Mouse (Mus musculus) ovary, postnatal 36 days (tissue): Measurements from ENCODE around the gene Usp20.
"Not testable (repeated sequence)": the region's sequence is repeated elsewhere in the genome, so short reads cannot be mapped to it uniquely, and the experiment has no call there.

ENCODE experiments used
- DNase-seq: peaks from one replicate; pipeline ENCODE4 v3.0.0; 2022; ENCODE audit warnings: low spot score, mixed read lengths

The Usp20 gene

DNA sequence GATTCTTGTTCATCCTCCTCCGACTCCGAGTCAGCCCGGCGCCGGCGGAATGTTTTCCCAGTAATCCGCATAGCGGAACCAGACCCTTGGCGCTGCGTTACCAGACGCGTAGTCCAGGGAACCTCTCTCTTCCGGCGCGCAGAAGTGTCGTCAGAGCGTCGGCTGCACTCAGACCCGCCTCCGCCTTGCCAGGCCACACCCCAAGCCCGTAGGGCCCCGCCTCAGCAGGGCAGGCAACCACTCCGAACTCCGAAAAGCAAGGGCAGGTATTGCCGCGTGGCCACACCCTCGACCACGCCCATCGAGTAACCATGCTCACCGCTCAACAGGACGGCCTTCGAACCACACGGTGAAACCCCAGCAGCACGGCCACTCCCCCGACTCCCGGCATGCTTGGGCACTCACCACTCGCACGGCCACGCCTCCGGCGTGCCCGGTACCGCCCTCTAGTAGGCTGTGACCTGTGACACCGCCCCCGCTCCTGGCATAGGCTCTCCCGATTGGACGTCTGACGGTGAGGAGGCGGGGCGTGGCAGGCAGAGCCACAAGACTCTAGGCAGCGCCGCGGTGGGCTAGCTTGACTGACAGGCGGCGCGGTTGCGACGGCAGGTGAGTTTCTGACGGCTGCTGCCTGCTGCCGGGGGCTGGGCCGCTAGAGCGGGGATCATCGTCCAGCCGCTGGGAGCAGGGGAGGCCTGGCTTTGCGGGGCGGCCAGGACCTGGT is at the start of gene Usp20, which contains the start of gene BC005624:
Gene Usp20 (plus strand): TSS at position 490 of the 724 bp plus-strand sequence.
Gene BC005624 (minus strand): TSS at position 412 of the 724 bp plus-strand sequence.
- peak; percentile 99 for DNase-seq

DNA sequence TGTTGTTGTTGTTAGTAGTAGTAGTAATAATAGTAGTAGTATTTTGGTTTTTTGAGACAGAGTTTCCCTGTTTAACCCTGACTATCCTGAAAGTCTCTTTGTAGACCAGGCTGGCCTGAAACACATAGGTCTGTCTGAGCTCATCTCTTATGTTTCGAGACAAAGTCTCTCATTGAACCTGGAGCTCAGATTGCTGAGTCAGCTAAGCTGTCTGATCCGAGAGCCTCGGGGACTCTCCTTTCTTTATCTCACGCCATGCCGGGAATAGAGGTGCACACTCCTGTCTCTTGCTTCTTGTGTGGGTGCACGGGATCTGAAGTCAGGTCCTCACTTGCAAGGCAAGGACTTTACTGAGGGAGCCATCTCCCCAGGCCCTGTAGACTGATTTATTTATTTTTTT is 49.0 kb upstream of the Usp20 start:
- no peak for DNase-seq

DNA sequence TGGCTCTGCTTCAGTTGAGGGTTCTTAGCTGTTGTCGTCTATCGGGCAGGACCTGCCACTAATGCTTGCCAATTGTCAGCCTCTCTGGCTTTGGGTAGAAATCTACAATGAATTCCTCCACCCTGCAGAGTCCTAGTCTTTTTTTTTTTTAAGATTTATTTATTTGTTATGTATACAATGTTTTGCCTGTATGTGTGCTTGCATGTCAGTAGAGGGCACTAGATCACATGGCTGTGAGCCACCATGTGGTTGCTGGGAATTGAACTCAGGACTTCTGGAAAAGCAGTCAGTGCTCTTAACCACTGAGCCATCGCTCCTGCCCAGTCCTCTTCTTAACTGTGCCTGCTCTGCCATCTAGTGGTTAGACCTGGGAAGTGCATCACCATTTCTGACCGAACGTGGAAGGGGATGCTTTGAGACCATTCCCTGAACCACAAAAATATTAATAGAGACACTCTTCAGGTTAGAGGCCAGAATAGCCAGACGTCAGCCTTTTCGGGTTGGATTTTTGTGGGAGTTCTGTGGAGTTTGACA is 48.1 kb upstream of the Usp20 start:
- DNase-seq: peak; percentile 69

DNA sequence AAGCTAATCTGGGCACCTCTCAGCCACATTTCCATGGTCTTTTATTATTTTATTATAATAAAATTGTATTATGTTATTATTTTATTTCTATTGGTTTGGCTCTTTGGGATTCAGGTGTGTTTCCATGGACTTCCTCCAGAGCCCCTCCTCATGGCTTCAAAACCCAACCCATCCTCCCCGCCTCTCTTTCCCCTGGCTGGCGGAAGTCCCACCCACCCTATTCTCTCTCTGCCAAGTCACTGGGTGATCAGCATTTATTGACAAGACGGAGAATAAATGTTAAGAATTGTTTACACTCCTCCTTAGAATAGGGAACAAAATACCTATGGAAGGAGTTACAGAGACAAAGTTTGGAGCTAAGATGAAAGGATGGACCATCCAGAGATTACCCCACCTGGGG is 45.3 kb upstream of the Usp20 start:
- DNase-seq: no peak

DNA sequence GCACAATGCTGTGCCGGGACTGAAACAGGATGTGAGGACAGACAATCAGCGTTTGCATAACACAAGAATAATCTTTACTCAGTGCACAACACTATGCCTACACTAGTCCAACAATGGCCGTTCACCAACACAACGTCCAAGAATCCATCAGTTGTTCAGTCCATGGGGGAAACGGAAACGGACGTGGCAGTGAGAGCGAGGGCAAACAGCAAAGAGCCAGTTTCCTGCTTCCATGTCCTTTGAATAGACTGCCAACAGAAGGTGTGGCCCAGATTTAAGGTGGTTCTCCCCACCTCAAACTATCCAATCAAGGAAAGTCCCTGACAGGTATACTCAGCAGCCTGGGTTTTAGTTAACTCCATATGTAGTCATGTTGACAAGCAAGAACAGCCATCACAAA is 44.3 kb upstream of the Usp20 start:
- no peak for DNase-seq

DNA sequence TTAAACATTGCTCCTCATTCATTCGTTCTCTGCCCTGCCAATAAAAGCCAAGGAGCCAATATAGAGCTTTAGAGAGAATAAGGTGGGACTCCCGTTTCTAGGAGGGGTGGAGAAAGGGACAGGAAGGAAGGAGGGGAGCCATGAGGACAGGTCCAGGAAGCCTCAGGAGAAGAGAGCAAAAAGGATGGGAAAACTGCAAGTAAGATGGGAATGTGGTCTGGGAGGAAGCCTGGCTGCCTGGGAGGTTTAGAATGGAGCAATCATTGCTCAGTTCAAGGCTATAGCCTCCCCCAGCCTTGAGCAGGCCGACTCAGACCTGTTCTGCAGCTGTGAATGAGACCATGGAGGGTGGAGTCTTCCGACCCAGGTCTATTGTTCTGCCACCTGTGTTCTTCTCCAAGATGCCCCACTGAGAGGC is 43.5 kb upstream of the Usp20 start:
- no peak for DNase-seq

DNA sequence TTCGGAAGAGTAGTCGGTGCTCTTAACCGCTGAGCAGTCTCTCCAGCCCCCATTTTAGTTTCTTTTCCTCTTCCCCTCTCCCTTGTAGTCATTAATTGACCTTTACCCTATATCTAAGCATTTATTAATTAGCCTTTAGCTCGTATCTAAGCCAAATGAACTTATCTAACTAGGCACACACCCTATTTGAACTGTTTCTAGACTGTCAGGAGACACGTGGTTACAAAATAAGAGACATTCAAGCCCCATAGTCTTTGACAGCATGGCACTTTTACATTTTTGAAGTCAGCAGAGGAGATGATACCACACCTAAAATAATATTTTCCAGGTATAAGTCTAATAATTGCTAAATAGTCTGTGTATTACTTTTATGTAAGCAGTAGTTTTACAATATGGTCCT is 40.5 kb upstream of the Usp20 start:
- DNase-seq: no peak

DNA sequence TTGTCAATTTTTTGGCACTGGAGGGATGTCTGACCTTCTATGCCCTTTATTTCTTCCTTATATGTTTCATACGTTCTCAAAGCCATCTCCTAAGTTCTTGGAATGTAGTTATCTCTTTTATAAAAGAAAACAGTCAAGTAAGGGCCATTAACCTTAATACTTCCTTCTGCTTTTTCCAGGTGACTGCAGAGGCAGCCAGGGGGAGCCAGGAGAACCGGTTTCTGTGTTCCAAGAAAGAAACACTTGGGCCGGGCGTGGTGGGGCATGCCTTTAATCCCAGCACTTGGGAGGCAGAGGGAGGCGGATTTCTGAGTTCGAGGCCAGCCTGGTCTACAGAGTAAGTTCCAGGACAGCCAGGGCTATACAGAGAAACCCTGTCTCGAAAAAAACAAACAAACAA is 40.0 kb upstream of the Usp20 start:
- DNase-seq: not testable (repeated sequence)

DNA sequence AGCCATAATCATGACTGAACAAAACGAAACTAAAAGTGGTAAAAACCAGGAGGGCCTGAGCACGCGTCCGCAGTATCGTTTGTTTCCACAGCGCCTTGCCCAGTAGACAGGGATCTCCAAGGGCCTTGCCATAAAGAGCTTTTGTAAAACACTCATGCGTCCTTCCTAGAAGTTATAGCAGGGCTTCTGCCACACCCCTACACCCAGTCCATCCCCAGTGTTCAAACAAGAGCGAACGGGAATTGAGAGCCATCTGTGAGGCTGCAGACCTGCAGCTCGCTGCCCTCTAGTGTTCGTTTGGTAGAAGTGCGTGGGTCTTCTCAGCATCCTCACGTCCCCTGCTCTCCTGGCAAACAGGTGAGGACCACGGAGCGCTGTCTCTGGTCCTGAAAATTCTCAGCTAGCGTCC is 39.5 kb upstream of the Usp20 start:
- DNase-seq: peak; percentile 58

DNA sequence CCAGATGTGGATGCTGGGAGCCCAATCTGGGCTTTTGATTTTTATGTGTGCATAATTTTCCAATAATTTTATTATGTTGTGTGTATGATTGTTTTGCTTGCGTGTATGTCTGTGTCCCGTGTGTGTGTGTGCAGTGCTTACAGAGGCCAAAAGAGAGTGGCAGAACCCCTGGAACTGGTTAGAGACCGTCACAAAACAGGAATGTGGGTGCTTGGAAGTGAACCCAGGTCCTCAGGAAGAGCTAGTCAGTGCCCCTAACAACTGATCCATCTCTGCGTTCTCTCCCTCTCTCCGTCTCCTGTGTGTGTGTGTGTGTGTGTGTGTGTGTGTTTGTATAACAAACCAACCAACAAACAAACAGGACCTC is 29.6 kb upstream of the Usp20 start:
- DNase-seq: no peak

DNA sequence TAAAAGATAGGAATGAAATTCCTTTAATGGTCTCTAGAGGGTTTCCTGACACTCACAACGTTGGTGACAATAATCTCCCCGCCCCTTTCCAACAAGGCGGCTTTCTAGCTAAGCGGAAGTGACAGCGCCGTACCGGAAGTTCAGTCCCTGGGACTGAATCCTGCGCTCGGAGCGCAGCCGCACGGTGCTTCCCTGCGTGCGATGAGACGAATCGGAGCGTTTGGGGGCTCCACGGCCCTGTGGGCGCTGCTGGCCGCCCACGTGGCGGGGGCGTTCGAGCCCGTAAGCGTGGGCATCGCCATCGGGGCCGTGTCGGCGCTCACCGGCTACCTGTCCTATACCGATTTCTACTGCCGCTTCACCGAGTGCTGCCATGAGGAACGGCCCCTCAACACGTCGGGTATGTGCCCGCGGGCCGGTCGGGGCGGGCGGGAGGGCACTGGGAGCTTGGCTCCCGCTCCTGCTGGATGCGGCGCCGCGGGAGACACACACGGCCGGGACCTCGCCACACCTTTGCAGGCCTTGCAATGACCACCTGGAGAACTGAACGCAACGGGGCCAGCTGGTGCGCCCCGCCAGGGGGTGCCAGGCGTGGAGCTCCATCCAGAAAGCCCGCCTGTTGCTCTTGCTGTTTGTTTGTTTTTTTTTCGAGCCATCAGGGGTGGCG is 29.1 kb upstream of the Usp20 start, which contains the start of gene Tor1b:
Gene Tor1b (plus strand): TSS at position 136 of the 667 bp plus-strand sequence.
- DNase-seq: peak; percentile 78

DNA sequence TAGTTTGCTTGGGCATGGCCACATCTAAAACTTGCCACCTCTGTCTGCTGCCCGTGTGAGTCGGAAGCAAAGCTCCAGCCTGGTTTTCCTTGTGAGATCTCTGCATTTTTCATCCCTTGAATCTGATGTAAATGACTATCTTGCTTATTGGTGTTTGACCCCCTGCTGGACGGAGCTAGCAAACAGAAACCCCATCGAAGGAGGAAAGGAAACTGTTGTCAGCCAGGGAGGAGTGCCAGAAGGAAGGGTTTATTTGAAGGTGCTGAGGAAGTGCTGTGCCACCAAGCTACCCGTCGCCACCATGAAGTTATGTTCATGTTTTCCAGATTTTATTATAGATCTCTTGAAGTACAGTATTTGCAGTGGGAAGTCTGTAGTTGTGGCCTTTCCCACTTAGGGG is 27.3 kb upstream of the Usp20 start:
- DNase-seq: no peak

DNA sequence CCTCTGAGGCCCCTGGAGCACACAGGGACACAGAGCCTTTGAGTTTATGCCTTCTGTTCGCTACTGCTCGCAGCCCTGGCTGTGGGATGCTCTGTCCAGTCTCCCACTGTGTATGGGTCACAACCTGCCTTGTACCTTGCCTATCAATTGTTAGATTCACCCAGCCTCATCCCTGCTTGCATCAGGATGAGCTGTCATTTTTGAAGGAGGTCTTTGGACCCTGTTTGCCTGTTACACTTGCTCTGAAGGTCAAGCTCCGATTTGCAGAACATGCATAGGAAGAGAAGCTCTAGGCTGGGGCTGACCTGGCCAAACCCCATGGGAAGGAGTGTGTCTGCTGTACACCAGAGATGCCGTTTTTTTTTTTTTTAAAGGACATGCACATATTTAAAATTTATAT is 24.6 kb upstream of the Usp20 start:
- DNase-seq: no peak

DNA sequence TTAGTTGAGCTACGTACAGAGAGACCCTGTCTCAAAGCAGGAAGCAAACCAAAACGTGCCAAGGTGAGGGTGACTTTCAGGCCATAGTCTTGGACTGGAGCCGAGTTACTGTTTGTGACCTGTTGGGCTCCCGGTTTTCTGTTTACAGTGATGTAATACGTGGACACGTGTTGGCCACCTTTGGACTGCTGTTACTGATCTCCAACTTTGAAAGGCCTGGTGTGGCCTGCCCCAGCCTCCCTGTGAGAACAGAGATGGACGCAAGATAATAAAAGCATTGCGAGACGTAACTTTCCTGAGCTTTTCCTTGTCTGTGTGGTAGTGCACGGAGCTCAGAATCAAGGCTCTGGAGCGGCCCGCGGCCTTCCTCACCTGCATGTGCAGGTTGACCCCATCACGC is 23.4 kb upstream of the Usp20 start:
- no peak for DNase-seq

DNA sequence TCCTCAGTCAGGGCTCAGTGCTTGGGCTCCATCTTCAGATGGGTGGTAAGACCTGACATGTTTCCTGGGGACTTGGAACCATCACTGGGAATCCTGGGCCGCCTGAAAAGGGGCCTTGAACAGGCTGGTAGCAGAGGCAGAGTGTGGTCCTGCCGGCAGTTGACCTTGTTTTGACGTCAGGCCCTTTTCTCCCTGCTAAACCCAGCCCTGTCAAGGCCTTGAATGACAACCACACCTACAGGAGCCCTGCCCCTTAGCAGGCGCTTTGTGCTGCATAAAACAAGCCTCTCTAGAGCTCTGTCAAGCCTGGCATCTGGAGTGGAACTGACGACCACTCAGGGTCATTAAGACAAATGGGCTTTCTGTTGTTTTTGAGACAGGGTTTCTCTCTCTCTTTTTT is 22.2 kb upstream of the Usp20 start:
- DNase-seq: no peak

DNA sequence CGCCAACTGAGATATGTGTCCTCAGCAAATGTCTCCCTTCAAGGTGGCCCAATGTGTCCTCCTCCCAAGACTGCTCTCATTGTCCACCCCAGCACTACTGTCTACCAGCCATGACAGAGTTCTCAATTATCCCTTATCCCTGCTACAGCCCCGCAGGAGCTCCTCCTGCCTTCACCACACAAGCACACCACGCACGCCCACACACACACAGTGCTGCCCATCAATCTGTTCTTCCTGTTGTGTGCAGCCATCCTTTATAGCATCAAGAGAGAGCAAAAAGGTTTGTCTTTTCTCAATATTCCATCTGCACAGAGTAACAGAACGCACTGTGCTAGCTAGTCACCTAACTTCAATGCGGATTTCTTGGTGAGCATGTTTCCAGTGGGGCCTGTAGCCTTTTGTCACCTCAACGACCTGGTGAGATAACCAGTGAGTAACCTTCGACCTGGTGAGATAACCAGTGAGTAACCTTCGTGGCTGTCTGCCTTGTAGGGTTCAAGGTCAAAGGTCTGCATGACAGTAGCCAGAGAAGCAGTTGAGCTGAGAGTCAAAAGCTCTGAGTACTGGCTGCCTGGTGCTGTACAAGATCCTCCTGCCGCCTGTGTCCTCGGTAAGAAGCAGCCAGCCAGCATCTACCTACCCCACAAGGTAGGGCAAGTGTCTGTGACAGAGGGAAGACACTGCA is 19.4 kb upstream of the Usp20 start:
- no peak for DNase-seq

DNA sequence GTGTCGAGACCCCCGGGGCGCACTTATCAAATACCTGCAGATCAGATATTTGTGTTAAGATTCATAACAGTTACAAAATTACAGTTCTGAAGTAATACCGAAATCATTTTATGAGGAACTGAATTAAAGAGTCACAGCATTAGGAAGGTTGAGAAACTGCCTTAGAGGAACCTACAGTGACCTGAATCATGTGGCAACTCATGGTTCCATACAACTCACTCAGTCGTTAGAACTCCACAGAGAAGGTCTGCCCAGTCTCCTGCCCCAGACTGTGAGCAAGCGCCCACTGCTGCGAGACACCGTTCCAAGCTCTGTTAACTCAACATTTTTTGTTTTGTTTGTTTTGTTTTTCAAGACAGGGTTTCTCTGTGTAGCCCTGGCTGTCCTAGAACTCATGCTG is 16.5 kb upstream of the Usp20 start:
- no peak for DNase-seq

DNA sequence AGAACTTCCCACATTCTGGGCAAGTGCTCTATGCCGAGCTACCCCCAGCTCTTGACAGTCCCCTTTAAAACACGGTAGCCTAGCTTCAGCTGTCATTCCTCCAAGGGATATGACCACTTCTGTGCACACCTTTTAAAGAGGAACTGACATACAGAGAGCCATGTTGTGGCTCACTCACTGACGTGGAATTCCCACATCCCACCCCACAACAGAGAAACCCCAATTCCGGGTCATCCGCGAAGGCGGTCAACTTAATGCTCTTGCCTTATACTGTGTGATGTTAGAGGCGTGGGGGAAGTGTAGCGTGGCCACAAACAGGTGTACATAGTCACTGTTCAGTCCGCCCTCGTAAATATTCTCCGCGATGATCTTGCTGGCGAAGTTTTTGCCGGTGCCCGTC is 15.3 kb upstream of the Usp20 start:
- no peak for DNase-seq

DNA sequence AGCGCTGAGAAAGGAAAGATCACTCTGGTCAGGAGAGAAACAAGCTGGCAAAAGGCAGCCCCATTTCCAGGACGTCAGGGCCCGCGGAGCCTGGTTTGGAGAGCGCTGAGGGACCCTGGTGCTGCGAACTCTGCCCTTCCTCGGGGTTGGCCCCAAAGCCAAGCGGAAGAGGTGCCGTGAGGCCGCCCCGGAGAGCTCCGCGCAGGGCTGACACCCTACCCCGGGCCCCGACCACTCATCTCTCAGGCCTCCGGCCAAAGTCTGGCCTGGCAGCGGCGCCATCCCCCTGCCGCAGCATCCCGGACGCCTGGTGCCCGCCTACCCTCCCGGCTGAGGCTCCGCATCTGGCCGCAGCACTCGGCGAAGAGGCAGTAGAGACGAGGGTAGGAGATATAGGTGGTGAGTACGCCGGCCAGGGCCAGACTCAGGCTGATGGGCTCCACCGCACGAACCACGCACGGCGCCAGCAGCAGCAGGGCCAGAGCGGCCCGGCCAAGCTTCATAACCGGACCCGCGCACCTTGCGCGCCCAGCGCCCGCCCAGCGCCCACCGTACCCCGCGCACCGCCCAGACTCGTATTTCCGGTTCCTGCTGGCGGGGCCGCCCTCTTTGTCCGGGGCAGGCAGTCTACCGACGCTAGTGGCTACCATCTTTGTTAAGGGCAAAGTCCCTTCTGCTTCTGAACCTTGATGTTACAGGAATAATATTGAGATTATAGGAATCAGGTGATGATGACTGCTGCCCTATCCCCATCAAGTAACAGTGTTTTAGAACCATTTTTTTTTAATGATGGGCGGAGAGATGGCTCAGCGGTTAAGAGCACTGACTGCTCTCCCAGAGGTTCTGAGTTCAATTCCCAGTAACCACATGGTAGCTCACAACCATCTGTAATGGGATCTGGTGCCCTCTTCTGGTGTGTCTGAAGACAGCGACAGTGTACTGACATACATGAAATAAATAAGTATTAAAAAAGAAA is 14.4 kb upstream of the Usp20 start, which contains the start of gene Tor1a:
Gene Tor1a (minus strand): TSS at position 582 of the 976 bp plus-strand sequence.
- DNase-seq: peak; percentile 89

DNA sequence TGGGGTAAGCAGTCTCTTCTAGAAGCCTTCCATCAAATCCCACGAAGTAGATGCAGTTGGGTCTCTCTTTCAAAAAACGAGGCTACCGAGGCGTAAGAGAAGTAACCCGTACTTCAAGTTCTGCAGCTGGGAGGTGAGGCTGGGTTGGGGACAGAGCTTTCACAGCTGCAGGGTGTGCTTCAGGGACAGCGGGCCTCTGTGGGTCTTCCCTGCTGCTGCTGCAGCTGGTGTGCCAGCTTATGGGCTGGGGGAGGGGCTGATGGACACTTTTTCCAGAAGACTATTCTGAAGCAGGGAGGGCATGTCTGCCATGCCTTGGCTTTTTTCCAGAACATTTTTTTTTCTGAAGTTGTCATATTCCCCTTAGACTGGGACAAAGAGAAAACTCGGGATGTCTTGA is 945 bp downstream of the Usp20 start:
- no peak for DNase-seq
